Mouse (Mus musculus) liver, embryonic 16.5 days (tissue): Measurements from ENCODE around the gene Slc38a2. TPM values are rescaled to one million over a fixed set of nuclear protein-coding genes. Genes with fewer than 3 reads are reported as not detected.

Experiments used
- ATAC-seq: fragments of 200-750 bp; cut with Nextera tagmentation; 2 replicates; pipeline ENCODE4 v1.8.0; 2017; ENCODE audit warnings: low read depth, mild to moderate bottlenecking, moderate number of reproducible peaks, moderate library complexity
- H3K27ac ChIP-seq: fragments of 300-500 bp; sonication (generic); 2 replicates; pipeline ENCODE4 v1.5.1; 2014; ENCODE audit warnings: mild to moderate bottlenecking, low read length
- H3K27me3 ChIP-seq: fragments of 300-500 bp; sonication (generic); 2 replicates; pipeline ENCODE4 v1.6.1; 2014; ENCODE audit warnings: low read depth, low read length, mixed read lengths; ENCODE audit not compliant: control insufficient read depth, insufficient read depth
- H3K36me3 ChIP-seq: fragments of 300-500 bp; sonication (generic); 2 replicates; pipeline ENCODE4 v1.6.1; 2014; ENCODE audit warnings: mild to moderate bottlenecking; ENCODE audit not compliant: control insufficient read depth, insufficient read depth
- H3K4me1 ChIP-seq: fragments of 300-500 bp; sonication (generic); 2 replicates; pipeline ENCODE4 v1.6.1; 2014; ENCODE audit warnings: low read depth, low read length, mixed read lengths; ENCODE audit not compliant: control insufficient read depth
- H3K4me2 ChIP-seq: fragments of 300-500 bp; sonication (generic); 2 replicates; pipeline ENCODE4 v1.6.1; 2014; ENCODE audit warnings: low read depth, low read length, mixed read lengths
- H3K4me3 ChIP-seq: fragments of 300-500 bp; sonication (generic); 2 replicates; pipeline ENCODE4 v1.5.1; 2014; ENCODE audit warnings: low read depth, mild to moderate bottlenecking, low read length
- H3K9ac ChIP-seq: fragments of 300-500 bp; sonication (generic); 2 replicates; pipeline ENCODE4 v1.6.1; 2014; ENCODE audit warnings: low read depth, low read length
- H3K9me3 ChIP-seq: fragments of 300-500 bp; sonication (generic); replicated peaks from 2 replicates; pipeline ENCODE4 v1.6.1; 2016; ENCODE audit warnings: low read length; ENCODE audit not compliant: control insufficient read depth
- WGBS: fragments of 180-500 bp; shearing (Covaris S2); extraction: QIAGEN DNeasy Blood & Tissue Kit; methylation state at CpG from one replicate; pipeline ENCODE4 v1.1.7; 2014; ENCODE audit not compliant: insufficient replicate concordance; 5-methylcytosine and 5-hydroxymethylcytosine counted together
- polyA plus RNA-seq: library from polyadenylated mRNA; unstranded; fragments of >200 nt; fragmentation: Nextera tagmentation; extraction: Ambion mirVana; gene quantifications from 2 replicates; pipeline ENCODE4 v1.2.1, GENCODE M21; 2015

Gene Slc38a2
- polyA plus RNA-seq, 1 experiment from 2014 or later = 38.8 TPM

DNA sequence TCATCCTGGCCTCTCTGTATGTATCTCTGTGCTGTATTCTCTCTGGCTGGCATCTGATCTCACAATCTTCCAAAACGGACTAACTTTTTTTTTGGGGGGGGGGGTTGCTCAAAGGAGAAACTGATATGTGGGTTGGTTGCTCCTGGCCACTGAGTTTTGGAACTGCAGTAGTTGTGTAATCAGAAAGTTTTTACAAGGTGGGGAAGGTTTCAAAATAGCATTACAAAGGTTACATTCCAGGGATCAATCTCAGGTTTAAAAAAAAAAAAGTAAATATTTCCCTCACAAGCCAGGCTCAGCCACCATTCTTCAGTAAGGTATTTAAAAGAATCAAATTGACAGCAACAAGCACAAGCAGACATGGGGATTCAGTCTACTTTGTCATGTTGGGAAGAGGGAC is 25.4 kb downstream of the Slc38a2 start:
- no peak overlapping the region for H3K4me3 ChIP-seq
- ATAC-seq = peak; percentile 64
- 23% methylated on average over 1 of the region's 1 CpGs for WGBS
- no peaks in the 10 kb centered on the region; the same call in 1 of the 2 replicates for H3K4me1 ChIP-seq
- H3K9ac ChIP-seq = no peak overlapping the region
- H3K27ac ChIP-seq = peak overlapping the region; percentile 66
- H3K9me3 ChIP-seq = no peaks in the 10 kb centered on the region
- H3K27me3 ChIP-seq = no peaks in the 10 kb centered on the region
- no peaks in the 10 kb centered on the region for H3K36me3 ChIP-seq
- no peak overlapping the region for H3K4me2 ChIP-seq

DNA sequence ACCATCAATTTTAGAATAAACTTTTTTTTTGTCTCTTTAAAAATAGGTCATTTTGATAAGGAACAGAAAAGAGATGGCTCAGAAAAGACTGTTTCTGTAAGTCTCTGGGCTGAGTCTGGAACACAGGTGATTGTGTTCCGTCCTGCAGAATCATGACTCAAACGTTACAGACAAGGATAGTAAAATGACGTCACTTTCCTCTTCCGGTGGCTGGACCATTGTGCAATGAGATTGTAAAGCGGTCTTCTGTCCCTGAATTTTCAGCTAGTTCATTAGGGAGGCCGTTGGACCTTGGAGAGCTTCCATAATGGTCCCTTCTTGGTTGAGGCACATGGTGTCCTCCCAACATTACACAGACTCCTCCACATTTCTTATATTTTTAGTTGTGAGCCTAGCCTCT is 29.8 kb downstream of the Slc38a2 start:
- no peak for ATAC-seq
- Histone ChIP-seq H3K27me3 (no peaks in the 10 kb centered on the region), H3K4me1 (peaks cover 5% of the 10 kb centered on the region), H3K36me3 (no peaks in the 10 kb centered on the region), H3K4me3 (no peak overlapping the region), H3K9ac (no peak overlapping the region), H3K9me3 (no peaks in the 10 kb centered on the region), H3K4me2 (no peak overlapping the region), H3K27ac (no peak overlapping the region)
- 37% methylated on average over 6 of the region's 6 CpGs for WGBS

DNA sequence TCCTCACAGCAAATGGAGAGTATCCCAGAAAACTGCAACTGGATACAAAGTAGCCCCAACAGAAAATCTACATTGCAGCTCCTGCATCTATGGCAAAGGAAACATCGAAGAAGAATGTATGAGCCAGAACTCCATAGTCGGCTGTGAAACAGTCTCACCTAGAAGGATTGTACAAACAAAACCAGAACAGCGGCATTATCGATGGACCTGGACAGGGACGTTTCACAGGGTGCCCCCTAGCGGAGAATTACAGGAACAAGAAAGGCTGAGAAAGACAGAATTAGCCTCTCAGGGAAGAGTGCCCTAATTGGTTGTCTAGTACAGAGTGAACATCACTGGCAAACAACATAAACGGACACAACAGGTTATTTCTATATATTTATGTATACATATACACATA is 32.9 kb downstream of the Slc38a2 start:
- peak overlapping the region; percentile 61 for H3K4me2 ChIP-seq
- no peaks in the 10 kb centered on the region for H3K36me3 ChIP-seq
- H3K9me3 ChIP-seq = no peaks in the 10 kb centered on the region
- peak overlapping the region; percentile 38 for H3K4me3 ChIP-seq
- ATAC-seq = peak; percentile 51
- H3K9ac ChIP-seq = no peak overlapping the region
- H3K27me3 ChIP-seq = no peaks in the 10 kb centered on the region
- 1% methylated on average over 7 of the region's 7 CpGs for WGBS
- peaks cover 5% of the 10 kb centered on the region for H3K4me1 ChIP-seq
- no peak overlapping the region for H3K27ac ChIP-seq

DNA sequence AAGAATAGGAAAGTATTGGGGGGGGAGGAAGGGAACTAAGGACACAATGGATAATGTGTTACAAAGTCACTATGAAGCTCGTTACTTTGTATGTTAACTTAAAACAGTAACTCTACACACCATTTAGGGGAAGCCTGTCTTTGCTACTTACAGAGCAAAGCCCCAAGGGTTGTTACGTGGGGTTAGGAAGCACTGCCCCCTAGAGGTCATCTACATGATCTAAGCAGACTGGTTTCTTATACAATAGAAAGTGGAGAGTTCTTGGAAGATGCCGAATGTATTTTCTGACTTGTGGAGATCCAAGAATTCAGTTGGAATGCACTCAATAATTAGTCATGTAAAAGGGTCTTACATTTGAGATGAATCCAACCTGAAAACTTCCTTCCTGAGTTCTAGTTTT is 33.6 kb downstream of the Slc38a2 start:
- no peaks in the 10 kb centered on the region for H3K9me3 ChIP-seq
- no peak overlapping the region for H3K9ac ChIP-seq
- no peak overlapping the region for H3K27ac ChIP-seq
- H3K4me2 ChIP-seq = peak overlapping the region; percentile 61
- H3K4me1 ChIP-seq = peaks cover 5% of the 10 kb centered on the region
- H3K27me3 ChIP-seq = no peaks in the 10 kb centered on the region
- no peak overlapping the region for H3K4me3 ChIP-seq
- H3K36me3 ChIP-seq = no peaks in the 10 kb centered on the region
- peak; percentile 62; the same call in 1 of the 2 replicates for ATAC-seq
- 6% methylated on average over 3 of the region's 3 CpGs for WGBS

DNA sequence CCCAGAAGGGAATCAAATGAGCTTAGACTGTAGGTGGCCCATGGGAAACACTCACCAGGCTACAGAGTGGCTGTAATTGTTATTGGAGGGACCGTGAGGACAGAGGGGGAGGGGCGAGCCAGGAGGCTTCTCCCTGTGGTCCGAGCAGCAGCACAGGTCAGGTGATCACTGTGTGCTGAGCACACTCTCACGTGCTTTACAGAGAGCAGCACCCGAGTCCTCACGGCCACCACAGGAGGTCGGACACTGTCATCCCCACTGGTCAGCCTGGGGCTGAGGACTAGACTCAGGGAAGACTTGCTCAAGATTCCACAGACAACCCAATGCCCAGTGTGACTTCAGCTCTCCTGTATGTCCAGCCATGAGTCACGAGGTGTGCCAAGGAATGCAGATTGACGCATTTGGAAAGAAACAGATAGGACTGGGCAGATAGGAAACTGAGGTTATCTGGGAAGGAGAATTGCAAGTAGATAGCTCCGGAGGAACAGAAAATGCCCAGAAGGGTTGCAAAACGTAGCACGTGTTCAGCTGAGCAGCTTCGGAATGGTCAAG is 38.9 kb downstream of the Slc38a2 start:
- no peaks in the 10 kb centered on the region; the same call in 1 of the 2 replicates for H3K27me3 ChIP-seq
- H3K9me3 ChIP-seq = no peaks in the 10 kb centered on the region
- H3K4me1 ChIP-seq = no peaks in the 10 kb centered on the region
- H3K4me2 ChIP-seq = no peak overlapping the region
- no peak overlapping the region for H3K4me3 ChIP-seq
- 29% methylated on average over 13 of the region's 13 CpGs for WGBS
- H3K9ac ChIP-seq = no peak overlapping the region
- no peak overlapping the region for H3K27ac ChIP-seq
- no peak for ATAC-seq
- H3K36me3 ChIP-seq = no peaks in the 10 kb centered on the region

DNA sequence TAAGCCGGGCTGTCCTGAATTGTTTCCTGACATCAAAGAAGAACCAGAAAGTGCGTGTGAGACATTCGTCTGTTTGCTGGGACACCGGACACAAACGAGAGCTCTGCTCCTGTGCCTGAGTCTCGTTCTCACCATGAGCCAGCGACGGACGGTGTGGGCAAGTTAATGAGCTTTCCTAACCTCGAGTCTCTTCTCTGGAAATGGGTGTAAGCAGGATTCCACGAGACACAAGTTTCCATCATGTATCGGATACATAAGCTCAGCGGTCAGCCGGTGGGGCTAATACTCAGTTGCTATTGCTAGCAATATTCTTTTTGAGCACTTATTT is 41.3 kb downstream of the Slc38a2 start:
- Histone ChIP-seq H3K4me1 (peaks cover 6% of the 10 kb centered on the region; the same call in 1 of the 2 replicates), H3K27me3 (no peaks in the 10 kb centered on the region; the same call in 1 of the 2 replicates), H3K9ac (no peak overlapping the region), H3K4me3 (no peak overlapping the region), H3K4me2 (no peak overlapping the region), H3K36me3 (no peaks in the 10 kb centered on the region), H3K9me3 (no peaks in the 10 kb centered on the region), H3K27ac (no peak overlapping the region)
- no peak for ATAC-seq
- 68% methylated on average over 14 of the region's 14 CpGs for WGBS

DNA sequence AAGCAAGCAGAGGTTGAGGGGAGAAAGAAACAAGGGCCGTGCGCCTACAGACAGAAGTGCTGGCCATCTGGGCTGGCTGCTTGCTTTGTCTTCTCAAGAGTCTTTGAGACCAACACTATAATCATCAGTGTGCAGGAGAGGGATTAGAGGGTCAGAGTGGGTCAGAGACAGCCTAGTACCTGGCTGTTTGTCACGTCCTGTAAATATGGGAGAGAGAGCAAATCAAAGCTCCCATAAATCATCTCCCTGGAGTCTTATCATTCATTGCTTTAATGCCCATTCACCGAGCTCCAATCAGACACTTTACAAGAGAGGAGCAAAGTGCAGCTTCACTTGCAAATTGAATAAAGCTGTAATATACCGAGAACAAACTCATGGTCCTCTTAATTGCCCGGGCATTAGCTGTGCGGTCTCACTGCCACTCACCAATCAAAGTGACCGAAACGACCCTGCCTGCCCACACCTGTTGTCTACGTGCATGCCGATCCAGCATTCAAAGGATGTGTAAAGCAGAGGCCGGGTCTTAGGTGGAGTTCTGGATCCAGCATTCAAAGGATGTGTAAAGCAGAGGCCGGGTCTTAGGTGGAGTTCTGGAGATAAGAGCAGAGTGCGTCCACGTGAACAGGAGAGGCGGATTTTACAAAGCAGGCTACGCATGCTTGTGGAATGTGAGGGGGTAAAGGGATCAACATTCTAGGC is 41.8 kb downstream of the Slc38a2 start:
- H3K27me3 ChIP-seq = no peaks in the 10 kb centered on the region; the same call in 1 of the 2 replicates
- no peak for ATAC-seq
- H3K4me1 ChIP-seq = peaks cover 6% of the 10 kb centered on the region; the same call in 1 of the 2 replicates
- H3K9ac ChIP-seq = no peak overlapping the region
- no peaks in the 10 kb centered on the region for H3K36me3 ChIP-seq
- no peak overlapping the region for H3K4me3 ChIP-seq
- no peak overlapping the region for H3K4me2 ChIP-seq
- WGBS = 67% methylated on average over 17 of the region's 17 CpGs
- no peak overlapping the region for H3K27ac ChIP-seq
- no peaks in the 10 kb centered on the region for H3K9me3 ChIP-seq

DNA sequence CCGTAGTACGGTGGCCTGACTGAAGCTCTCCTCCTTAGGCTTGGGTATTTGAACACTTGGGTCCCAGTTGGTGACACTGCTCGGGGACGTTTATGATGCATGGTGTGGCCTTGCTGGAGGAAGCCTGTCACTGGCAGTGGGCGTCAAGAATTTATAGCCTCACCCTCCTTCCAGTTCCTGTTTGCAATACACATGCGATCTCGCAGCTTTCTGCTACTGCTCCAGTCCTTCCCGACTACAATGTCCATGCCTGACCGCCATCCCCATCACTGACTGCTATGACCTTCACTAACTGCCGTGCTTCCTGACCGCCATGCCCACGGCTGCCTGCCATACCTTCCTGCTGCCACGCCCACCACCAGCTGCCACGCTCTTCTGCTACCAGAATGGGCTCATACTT is 44.0 kb downstream of the Slc38a2 start:
- WGBS = 25% methylated on average over 14 of the region's 14 CpGs
- H3K4me1 ChIP-seq = peaks cover 6% of the 10 kb centered on the region; the same call in 1 of the 2 replicates
- H3K9ac ChIP-seq = no peak overlapping the region
- ATAC-seq = peak; percentile 30; the same call in 1 of the 2 replicates
- H3K4me3 ChIP-seq = no peak overlapping the region
- H3K4me2 ChIP-seq = peak overlapping the region; percentile 30
- no peaks in the 10 kb centered on the region for H3K36me3 ChIP-seq
- H3K27me3 ChIP-seq = no peaks in the 10 kb centered on the region; the same call in 1 of the 2 replicates
- H3K27ac ChIP-seq = no peak overlapping the region
- no peaks in the 10 kb centered on the region for H3K9me3 ChIP-seq

DNA sequence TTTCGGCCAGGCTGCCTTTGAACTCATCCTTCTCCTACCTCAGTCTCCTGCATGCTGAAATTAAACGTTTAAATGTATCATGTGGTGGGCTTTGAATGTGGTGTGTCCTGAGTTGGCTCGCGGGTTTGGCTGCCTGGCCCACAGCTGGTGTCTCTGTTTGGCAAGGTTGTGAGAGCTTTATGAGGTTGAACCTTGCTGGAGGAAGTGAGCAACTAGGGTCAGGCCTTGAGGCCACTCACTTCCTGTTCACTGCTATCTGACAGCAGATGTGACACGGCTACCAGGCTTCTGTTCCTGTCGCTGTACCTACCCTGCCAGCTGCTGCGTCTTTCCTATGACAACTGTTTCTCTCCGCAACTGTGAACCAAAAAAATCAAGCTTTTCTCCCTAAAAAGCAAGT is 44.8 kb downstream of the Slc38a2 start:
- Histone ChIP-seq H3K36me3 (no peaks in the 10 kb centered on the region), H3K4me2 (peak overlapping the region; percentile 30; the same call in 1 of the 2 replicates), H3K27ac (no peak overlapping the region; the same call in 1 of the 2 replicates), H3K4me1 (peaks cover 6% of the 10 kb centered on the region; the same call in 1 of the 2 replicates), H3K9me3 (no peaks in the 10 kb centered on the region), H3K4me3 (no peak overlapping the region), H3K27me3 (no peaks in the 10 kb centered on the region; the same call in 1 of the 2 replicates), H3K9ac (no peak overlapping the region)
- WGBS = 13% methylated on average over 8 of the region's 8 CpGs
- peak; percentile 64 for ATAC-seq
